Mouse (Mus musculus): ENCODE results near the gene Pus10.

DNA sequence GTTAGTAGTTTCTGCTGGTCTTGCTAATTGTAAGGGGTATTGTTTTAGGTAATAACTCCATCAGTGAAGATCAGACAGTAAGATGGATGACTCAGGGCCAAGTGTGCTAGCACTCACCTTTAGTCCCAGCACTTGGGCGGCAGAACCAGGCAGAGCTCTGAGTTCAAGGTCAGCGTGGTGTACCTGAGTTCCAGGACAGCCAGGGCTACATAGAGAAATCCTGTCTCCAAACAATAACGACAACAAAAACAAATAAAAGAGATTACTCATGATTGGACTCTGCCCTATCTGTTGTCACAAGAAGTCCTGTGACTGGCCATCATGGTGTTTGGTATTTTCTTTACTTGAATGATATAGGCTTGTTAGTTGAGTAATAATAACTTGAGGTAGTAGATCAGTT lies 36.4 kb downstream of the Pus10 start:
- TF ChIP-seq POLR2A (IDR thresholded peaks at IDR 0.05; ENCODE audit: control insufficient read depth, low read depth, low read length): no peak
- TF ChIP-seq CTCF (IDR thresholded peaks at IDR 0.05; ENCODE audit: control insufficient read depth, insufficient read depth, insufficient replicate concordance, low read depth, low read length): no peak
